Mouse (Mus musculus) heart, adult 18-20 months (tissue): ENCODE results near the gene Otop2. TPM values are rescaled to one million over a fixed set of nuclear protein-coding genes. Genes with fewer than 3 reads are reported as not detected.

ENCODE experiments used
- DNase-seq, 2 experiments: peaks; one replicate each; pipeline ENCODE4 v3.0.0; 2021 to 2022; ENCODE audit warnings: mixed read lengths in 1 of 2
- total RNA-seq, 2 experiments: library from RNA; stranded (reverse); gene quantifications; 2 replicates each; pipeline ENCODE4 v1.2.3; 2021

The Otop2 gene
- total RNA-seq, 2 experiments from 2014 or later = not detected

GRCm38 (mm10) chr11:115298160-115298559 is 8.8 kb upstream of the Otop2 start:
- DNase-seq = no peak

GRCm38 (mm10) chr11:115300745-115301144 is 6.2 kb upstream of the Otop2 start:
- no peak for DNase-seq

GRCm38 (mm10) chr11:115301351-115301750 is 5.6 kb upstream of the Otop2 start:
- DNase-seq = no peak

GRCm38 (mm10) chr11:115303167-115303566 is 3.8 kb upstream of the Otop2 start:
- no peak for DNase-seq

GRCm38 (mm10) chr11:115308781-115309180 is 1.8 kb downstream of the Otop2 start:
- no peak for DNase-seq

GRCm38 (mm10) chr11:115314249-115314648 is 7.3 kb downstream of the Otop2 start:
- no peak for DNase-seq

GRCm38 (mm10) chr11:115317204-115317603 is 10.2 kb downstream of the Otop2 start:
- DNase-seq = no peak

- DNase-seq = no peak
These were observed 11.5 kb downstream of the Otop2 start for GRCm38 (mm10) chr11:115318245-115319027.

- DNase-seq = no peak
These were observed 12.9 kb downstream of the Otop2 start for GRCm38 (mm10) chr11:115319704-115320383.

GRCm38 (mm10) chr11:115321906-115322693 is 15.1 kb downstream of the Otop2 start, which contains the start of gene Ush1g:
Gene Ush1g, minus strand, starts transcription at chr11:115322041.
- peak in 1 of 2 experiments; percentile 71 for DNase-seq

- no peak for DNase-seq
These were observed 16.4 kb downstream of the Otop2 start for GRCm38 (mm10) chr11:115323354-115323753.

- no peak for DNase-seq
These were observed 19.8 kb downstream of the Otop2 start for GRCm38 (mm10) chr11:115326730-115327129.

- DNase-seq = no peak
These were observed 22.4 kb downstream of the Otop2 start for GRCm38 (mm10) chr11:115329339-115329738.

GRCm38 (mm10) chr11:115334531-115334930 is 27.6 kb downstream of the Otop2 start, which contains the start of gene Otop3:
Gene Otop3, plus strand, starts transcription at chr11:115334731.
- DNase-seq = no peak

- DNase-seq = no peak
These were observed 28.3 kb downstream of the Otop2 start for GRCm38 (mm10) chr11:115335223-115335622.

GRCm38 (mm10) chr11:115336115-115336514 is 29.2 kb downstream of the Otop2 start:
- DNase-seq = no peak

- no peak for DNase-seq
These were observed 30.4 kb downstream of the Otop2 start for GRCm38 (mm10) chr11:115337350-115337749.

- no peak for DNase-seq
These were observed 30.9 kb downstream of the Otop2 start for GRCm38 (mm10) chr11:115337826-115338225.

GRCm38 (mm10) chr11:115341246-115341645 is 34.3 kb downstream of the Otop2 start:
- no peak for DNase-seq

GRCm38 (mm10) chr11:115341866-115342265 is 34.9 kb downstream of the Otop2 start:
- no peak for DNase-seq

- no peak for DNase-seq
These were observed 38.0 kb downstream of the Otop2 start for GRCm38 (mm10) chr11:115344967-115345366.

- no peak for DNase-seq
These were observed 38.6 kb downstream of the Otop2 start for GRCm38 (mm10) chr11:115345515-115345914.
